Mouse (Mus musculus) spleen, embryonic (tissue): ENCODE data around the gene Cnga1.

Source experiments
- CTCF ChIA-PET: fragments of 350-600 bp; sonication (Branson Sonifier 250); formaldehyde crosslinking; loops from one replicate; lab custom pipeline; 2022; lab: Charles Lee

The Cnga1 gene

DNA sequence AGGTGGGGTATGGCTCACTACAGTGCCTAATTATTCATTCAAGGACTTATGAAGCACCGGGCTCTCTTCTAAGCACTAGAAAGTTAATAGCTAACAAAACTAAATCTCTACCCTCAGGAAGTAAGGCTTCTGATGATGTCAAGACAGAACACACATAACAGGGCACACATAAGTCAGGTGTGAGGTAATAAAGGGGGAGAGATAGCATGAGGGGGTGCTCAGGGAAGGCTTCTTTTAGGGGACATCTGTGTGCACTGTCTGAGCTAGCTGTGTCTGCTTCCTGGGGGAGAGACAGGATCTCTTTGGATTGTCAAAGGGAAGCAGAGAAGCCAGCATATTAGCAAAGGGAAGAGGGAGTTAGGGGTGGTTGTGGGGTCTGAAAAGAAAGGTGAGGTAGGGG, at the start of gene Cnga1:
Gene Cnga1 (minus strand): TSS at position 101 of the 400 bp plus-strand sequence.
- CTCF ChIA-PET, result no interaction called here

- CTCF ChIA-PET, result no interaction called here
These were observed 46.4 kb upstream of the Cnga1 start for GRCm38 (mm10) chr5:72690516-72690915.

- CTCF ChIA-PET, result no interaction called here
These were observed 45.5 kb upstream of the Cnga1 start for GRCm38 (mm10) chr5:72689556-72689955.

GRCm38 (mm10) chr5:72681451-72681850, 37.4 kb upstream of the Cnga1 start:
- CTCF ChIA-PET, result interaction anchor here (0.6 kb wide), 1 partner anchor 491 kb away, joined by 4 read pairs; no protein-coding TSS in a partner anchor

- CTCF ChIA-PET, result no interaction called here
These were observed 31.0 kb upstream of the Cnga1 start for GRCm38 (mm10) chr5:72674994-72675542.

GRCm38 (mm10) chr5:72671017-72671699, 27.1 kb upstream of the Cnga1 start:
- CTCF ChIA-PET, result interaction anchor here (0.7 kb wide), 1 partner anchor 250 kb away, joined by 10 read pairs; no protein-coding TSS in a partner anchor

- CTCF ChIA-PET, result interaction anchor here (0.7 kb wide), 1 partner anchor 329 kb away, joined by 5 read pairs; no protein-coding TSS in a partner anchor
These were observed 24.3 kb upstream of the Cnga1 start for GRCm38 (mm10) chr5:72668351-72668750.

DNA sequence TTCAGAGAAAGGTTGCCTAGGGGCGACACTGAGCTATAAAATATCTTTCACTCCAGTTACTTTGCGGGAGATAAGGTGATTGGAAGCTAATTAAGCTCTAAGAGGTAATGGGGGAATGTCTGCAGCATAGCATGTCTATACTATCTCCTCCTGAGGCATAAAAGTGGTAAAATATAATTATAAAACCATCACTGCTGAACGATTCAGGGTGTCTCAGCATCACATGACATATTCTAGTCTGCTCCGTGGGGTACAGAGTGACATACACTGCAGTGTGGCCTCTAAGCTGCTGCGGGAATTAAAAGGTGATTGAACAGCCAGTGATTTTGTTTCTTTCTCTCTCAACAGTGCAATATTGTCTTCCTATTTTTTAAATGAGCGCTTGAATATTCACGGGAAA, 22.4 kb upstream of the Cnga1 start:
- CTCF ChIA-PET, result no interaction called here

- CTCF ChIA-PET, result no interaction called here
These were observed 21.2 kb upstream of the Cnga1 start for GRCm38 (mm10) chr5:72665281-72665680.

- CTCF ChIA-PET, result interaction anchor here (0.5 kb wide), 1 partner anchor 216 kb away, joined by 3 read pairs; no protein-coding TSS in a partner anchor
These were observed 20.8 kb upstream of the Cnga1 start for GRCm38 (mm10) chr5:72664854-72665253.

DNA sequence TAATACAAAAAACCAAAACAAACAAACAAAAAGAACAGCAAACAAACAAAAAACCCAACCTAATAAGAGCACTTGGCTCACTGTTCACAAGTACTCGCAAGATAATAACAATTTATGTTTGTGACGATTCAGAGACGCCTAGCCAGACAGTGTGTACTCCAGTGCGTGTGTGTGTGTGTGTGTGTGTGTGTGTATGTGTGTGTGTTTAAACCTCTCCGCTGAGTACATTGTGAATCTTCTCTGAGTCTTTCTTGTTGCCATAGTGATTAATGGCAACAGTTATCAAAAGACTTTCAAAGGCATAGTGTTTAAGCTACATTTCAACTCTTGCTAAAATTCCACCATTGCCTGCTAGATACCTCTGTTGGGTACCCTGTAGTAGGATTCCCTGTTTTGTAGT, 20.1 kb upstream of the Cnga1 start:
- CTCF ChIA-PET, result interaction anchor here (0.5 kb wide), 1 partner anchor 217 kb away, joined by 3 read pairs; no protein-coding TSS in a partner anchor

- CTCF ChIA-PET, result no interaction called here
These were observed 17.1 kb upstream of the Cnga1 start for GRCm38 (mm10) chr5:72661051-72661781.

- CTCF ChIA-PET, result interaction anchor here (0.6 kb wide), 2 partner anchors 30 to 49 kb away, joined by 3 to 7 read pairs; no protein-coding TSS in a partner anchor
These were observed 14.3 kb upstream of the Cnga1 start for GRCm38 (mm10) chr5:72658375-72658774.

GRCm38 (mm10) chr5:72656270-72656791, 12.3 kb upstream of the Cnga1 start:
- CTCF ChIA-PET, result interaction anchor here (0.6 kb wide), 2 partner anchors 23 to 231 kb away, joined by 3 to 7 read pairs; no protein-coding TSS in a partner anchor

GRCm38 (mm10) chr5:72653068-72653674, 9.1 kb upstream of the Cnga1 start:
- CTCF ChIA-PET, result no interaction called here

- CTCF ChIA-PET, result no interaction called here
These were observed 5.1 kb upstream of the Cnga1 start for GRCm38 (mm10) chr5:72648987-72649735.

GRCm38 (mm10) chr5:72647958-72648595, 4.0 kb upstream of the Cnga1 start:
- CTCF ChIA-PET, result interaction anchor here (0.6 kb wide), 1 partner anchor 90 kb away, joined by 5 read pairs; no protein-coding TSS in a partner anchor

DNA sequence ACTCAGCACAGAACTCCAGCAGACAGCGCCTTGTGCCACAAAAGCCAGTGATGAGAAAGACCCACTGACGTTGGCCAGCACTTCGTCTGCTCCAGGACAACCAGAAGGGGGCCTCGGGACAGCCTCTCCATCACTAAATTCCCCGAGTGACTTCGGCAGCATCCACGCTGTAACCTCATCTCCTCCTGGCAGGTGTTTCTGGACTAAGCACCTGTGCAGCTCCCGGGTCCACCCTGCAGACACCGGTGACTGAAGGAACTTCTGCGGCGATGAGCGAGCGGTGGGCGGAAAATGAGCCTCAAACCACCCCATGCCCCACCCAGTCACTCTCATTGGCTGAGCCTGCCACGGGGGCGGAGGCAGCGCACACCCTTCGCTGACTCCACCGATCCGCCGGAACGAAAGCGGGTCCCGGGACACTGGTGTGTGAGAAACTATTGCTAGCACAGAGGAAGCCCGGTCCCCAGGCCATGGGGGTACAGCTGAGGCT, 3.4 kb upstream of the Cnga1 start, which contains the start of gene Nipal1:
Gene Nipal1 (plus strand): TSS at position 378 of the 490 bp plus-strand sequence.
- CTCF ChIA-PET, result interaction anchor here (0.6 kb wide), 1 partner anchor 90 kb away, joined by 5 read pairs; no protein-coding TSS in a partner anchor

DNA sequence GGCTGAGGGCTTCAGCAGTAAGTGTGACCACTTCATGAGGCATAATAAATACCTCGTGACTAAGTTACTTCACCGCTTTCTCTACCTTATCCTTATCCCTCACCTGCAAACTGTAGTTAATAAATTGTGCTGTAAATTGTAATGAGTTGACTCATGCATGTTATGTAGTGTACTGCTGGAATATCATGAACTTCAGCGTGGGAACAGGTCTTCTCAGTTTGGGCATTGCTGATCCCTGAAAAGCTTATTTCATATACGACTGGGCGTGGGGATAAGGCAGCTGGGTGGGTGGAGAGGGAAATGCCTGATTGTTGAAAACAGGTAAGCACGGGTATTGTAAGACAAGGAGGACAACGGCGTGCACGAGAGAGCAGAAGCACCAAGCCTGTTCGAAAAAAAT, 2.9 kb upstream of the Cnga1 start:
- CTCF ChIA-PET, result no interaction called here

GRCm38 (mm10) chr5:72646131-72646530, 2.1 kb upstream of the Cnga1 start:
- CTCF ChIA-PET, result no interaction called here
